Mouse (Mus musculus) brain, embryonic 14.5 days (tissue): ENCODE results near the gene Ugt1a1. TPM values are rescaled to one million over a fixed set of nuclear protein-coding genes. Genes with fewer than 3 reads are reported as not detected.

Experiments
- DNase-seq: peaks from one replicate; pipeline ENCODE4 v3.0.0-alpha.2; 2011; ENCODE audit warnings: low read depth
- CTCF ChIP-seq: fragments of 200-500 bp; IDR thresholded peaks from 2 replicates; pipeline ENCODE4 v1.5.1; 2012; ENCODE audit warnings: inconsistent platforms, mild to moderate bottlenecking, moderate library complexity, borderline replicate concordance; ENCODE audit not compliant: insufficient read depth, insufficient read length; ENCODE audit errors: extremely low read depth
- POLR2A ChIP-seq: fragments of 200-500 bp; IDR thresholded peaks from 2 replicates; pipeline ENCODE4 v1.6.1; 2012; ENCODE audit warnings: mild to moderate bottlenecking, inconsistent platforms, borderline replicate concordance; ENCODE audit not compliant: poor library complexity, insufficient read depth, insufficient read length, severe bottlenecking; ENCODE audit errors: extremely low read depth
- polyA plus RNA-seq: library from polyadenylated mRNA; depleted of rRNA; stranded (reverse); fragments of >200 nt; gene quantifications from 2 replicates; pipeline ENCODE4 v1.2.3, GENCODE M21; 2012

The Ugt1a1 gene
- polyA plus RNA-seq, 1 experiment = 0.14 TPM

GRCm38 (mm10) chr1:88240072-88240471, 28.3 kb downstream of the Ugt1a1 start:
- no peak for TF ChIP-seq POLR2A
- TF ChIP-seq CTCF = no peak
- DNase-seq = no peak

- no peak for TF ChIP-seq CTCF
- no peak for TF ChIP-seq POLR2A
- DNase-seq = no peak
Observed at GRCm38 (mm10) chr1:88240579-88240978, 28.8 kb downstream of the Ugt1a1 start.

GRCm38 (mm10) chr1:88243861-88244260, 32.1 kb downstream of the Ugt1a1 start:
- DNase-seq = no peak
- TF ChIP-seq CTCF (no peak), POLR2A (no peak)

- TF ChIP-seq CTCF = no peak
- DNase-seq = no peak
Observed at GRCm38 (mm10) chr1:88245881-88246280, 34.1 kb downstream of the Ugt1a1 start.

DNA sequence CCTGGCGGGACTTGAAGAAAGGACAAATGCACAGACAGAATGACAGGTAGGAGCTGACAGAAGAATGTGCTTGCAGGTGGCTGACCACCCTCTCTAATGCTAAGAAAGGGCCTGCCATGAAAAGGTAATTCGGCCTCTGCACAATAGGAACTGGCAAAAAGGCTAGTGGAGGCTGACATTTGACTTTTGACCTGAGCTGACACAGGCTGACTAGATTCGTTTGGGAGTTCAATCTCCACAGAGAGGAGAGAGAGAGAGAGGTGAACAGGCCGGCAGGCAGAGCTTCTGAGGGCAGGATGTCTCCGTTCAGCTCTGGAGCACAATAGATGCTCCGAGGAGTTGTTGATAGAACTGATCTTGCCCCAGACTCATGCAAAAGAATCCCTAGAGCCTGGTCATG, 34.6 kb downstream of the Ugt1a1 start:
- TF ChIP-seq POLR2A = no peak
- no peak for TF ChIP-seq CTCF
- DNase-seq = no peak

GRCm38 (mm10) chr1:88247660-88248059, 35.9 kb downstream of the Ugt1a1 start:
- no peak for DNase-seq
- TF ChIP-seq POLR2A (no peak), CTCF (no peak)

- no peak for DNase-seq
- TF ChIP-seq CTCF = no peak
- no peak for TF ChIP-seq POLR2A
Observed at GRCm38 (mm10) chr1:88248658-88249057, 36.9 kb downstream of the Ugt1a1 start.

DNA sequence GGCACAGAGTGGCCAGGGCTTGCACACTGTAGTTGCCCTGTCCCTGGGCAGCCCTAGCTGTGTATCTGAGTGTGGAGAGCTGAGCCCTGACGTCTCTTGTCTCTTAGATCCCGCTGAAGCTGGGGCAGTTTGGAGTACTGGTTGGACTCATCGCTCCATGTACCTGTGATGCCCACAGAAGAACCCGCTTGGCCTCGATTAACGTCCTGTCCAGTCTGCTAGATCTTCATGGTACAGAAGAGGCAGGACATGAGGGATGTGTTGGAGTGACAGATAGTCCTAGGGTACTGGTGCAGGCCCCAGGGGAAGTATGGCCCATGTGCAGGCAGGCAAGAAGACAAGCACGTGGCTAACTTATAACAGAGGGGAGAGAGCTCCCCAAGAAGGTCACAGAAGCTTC, 37.8 kb downstream of the Ugt1a1 start:
- no peak for DNase-seq
- no peak for TF ChIP-seq CTCF
- TF ChIP-seq POLR2A = no peak

DNA sequence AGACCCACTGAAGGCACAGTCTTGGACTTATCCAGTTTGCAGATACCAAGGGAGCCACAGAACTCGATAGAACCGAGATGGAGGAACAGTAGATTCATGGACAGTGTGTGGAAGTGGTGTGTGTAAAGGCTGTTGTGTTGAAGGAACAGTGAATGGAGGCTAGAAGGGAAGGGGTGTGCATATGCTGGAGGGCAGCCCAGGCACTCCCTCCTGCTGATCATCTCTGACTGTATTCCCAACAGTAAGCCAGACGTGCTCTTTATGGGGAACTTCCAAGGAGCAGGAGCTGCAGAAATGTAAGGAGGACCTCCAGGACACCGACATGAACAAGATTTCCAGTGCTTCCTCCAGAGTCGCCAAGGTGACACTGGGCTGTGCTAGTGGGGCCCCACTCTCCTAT, 38.3 kb downstream of the Ugt1a1 start:
- no peak for DNase-seq
- TF ChIP-seq CTCF = no peak
- TF ChIP-seq POLR2A = no peak

DNA sequence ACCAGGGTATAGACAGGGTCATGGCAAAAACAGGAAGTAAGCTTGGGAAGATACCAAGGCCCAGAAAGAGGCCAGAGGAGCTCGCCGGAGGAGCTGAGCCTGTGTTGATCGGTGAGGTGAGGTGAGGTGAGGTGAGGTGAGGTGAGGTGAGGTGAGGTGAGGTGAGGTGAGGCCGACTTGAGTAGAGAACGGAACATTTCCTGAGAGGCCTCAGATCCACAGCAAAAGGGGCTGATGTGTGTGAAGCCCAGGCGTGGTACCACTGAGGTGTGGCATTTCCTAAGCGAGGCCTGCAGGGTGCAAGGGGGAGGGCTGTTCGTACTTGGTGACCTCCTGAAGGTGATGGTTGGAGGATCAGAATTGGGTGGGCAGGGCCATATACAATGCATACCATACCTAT, 41.3 kb downstream of the Ugt1a1 start:
- TF ChIP-seq POLR2A (no peak), CTCF (no peak)

GRCm38 (mm10) chr1:88253540-88253939, 41.8 kb downstream of the Ugt1a1 start:
- no peak for DNase-seq
- TF ChIP-seq CTCF (no peak), POLR2A (no peak)

More for the DNA sequence above, 41.3 kb downstream of the Ugt1a1 start:
- DNase-seq = no peak

- DNase-seq = no peak
- TF ChIP-seq POLR2A (no peak), CTCF (no peak)
Observed at GRCm38 (mm10) chr1:88254793-88255465, 43.2 kb downstream of the Ugt1a1 start.
